Mouse (Mus musculus) erythroblast, embryonic 14.5 days (primary cell): ENCODE measurements around the gene Hnrnph3. TPM values are rescaled to one million over a fixed set of nuclear protein-coding genes. Genes with fewer than 3 reads are reported as not detected.

Source experiments
- H3K27me3 ChIP-seq: 2 replicates; pipeline ENCODE4 v1.6.1; 2012; ENCODE audit warnings: inconsistent platforms; ENCODE audit not compliant: control insufficient read depth
- H3K36me3 ChIP-seq: 2 replicates; pipeline ENCODE4 v1.6.1; 2012; ENCODE audit warnings: mild to moderate bottlenecking, inconsistent platforms; ENCODE audit not compliant: control insufficient read depth
- H3K4me1 ChIP-seq: 2 replicates; pipeline ENCODE4 v1.6.1; 2012; ENCODE audit warnings: inconsistent platforms; ENCODE audit not compliant: control insufficient read depth
- H3K4me3 ChIP-seq: replicated peaks from 2 replicates; pipeline ENCODE3; 2012; ENCODE audit warnings: moderate library complexity, mild to moderate bottlenecking, inconsistent platforms
- H3K9me3 ChIP-seq: 2 replicates; pipeline ENCODE4 v1.6.1; 2012; ENCODE audit warnings: low read length, inconsistent platforms, mixed read lengths; ENCODE audit not compliant: control insufficient read depth
- GATA1 ChIP-seq: IDR thresholded peaks from 2 replicates; pipeline ENCODE4 v1.6.1; 2012; ENCODE audit warnings: low read length, inconsistent platforms, mixed read lengths
- TAL1 ChIP-seq: IDR thresholded peaks from 3 replicates; pipeline ENCODE4 v1.6.1; 2012; ENCODE audit warnings: low read length, inconsistent platforms, mixed read lengths
- polyA plus RNA-seq: library from polyadenylated mRNA; stranded (reverse); fragments of >175 nt; gene quantifications from 2 replicates; pipeline ENCODE4 v1.2.3, GENCODE M21; 2012

Hnrnph3 gene
- polyA plus RNA-seq, 1 experiment: 2.4 TPM

DNA sequence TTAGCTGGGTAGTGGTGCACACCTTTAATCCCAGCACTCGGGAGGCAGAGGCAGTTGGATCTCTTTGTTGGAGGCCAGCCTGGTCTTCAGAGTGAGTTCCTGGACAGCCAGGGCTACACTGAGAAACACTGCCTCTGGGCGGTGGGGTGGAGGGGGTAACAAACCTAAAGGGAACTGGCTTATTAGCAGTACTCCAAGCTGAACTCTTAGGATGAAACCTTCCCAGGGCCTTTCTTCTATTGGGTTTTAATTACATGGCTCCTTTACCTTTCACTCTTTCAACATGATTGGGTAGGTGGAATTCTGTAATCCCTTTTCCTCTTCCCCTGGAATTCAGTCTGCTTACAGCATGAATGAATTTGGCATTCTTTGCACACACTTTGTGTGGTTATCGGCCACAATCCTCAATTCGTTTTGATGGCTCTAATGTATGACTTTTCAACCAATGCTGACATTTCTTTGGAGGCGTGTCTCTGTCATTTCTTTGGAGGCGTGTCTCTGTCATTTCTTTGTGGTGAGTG lies 1.5 kb upstream of the Hnrnph3 start:
- no peak for TF ChIP-seq TAL1
- TF ChIP-seq GATA1: no peak
- Histone ChIP-seq H3K4me1 (peaks cover 48% of the 10 kb centered on the region), H3K9me3 (no peaks in the 10 kb centered on the region), H3K36me3 (peaks cover 6% of the 10 kb centered on the region), H3K27me3 (no peaks in the 10 kb centered on the region), H3K4me3 (no peak overlapping the region)

- no peak for TF ChIP-seq TAL1
- TF ChIP-seq GATA1: no peak
- Histone ChIP-seq H3K9me3 (no peaks in the 10 kb centered on the region), H3K4me1 (peaks cover 51% of the 10 kb centered on the region), H3K36me3 (peaks cover 10% of the 10 kb centered on the region), H3K4me3 (peak overlapping the region; percentile 73), H3K27me3 (no peaks in the 10 kb centered on the region)
Observed at GRCm38 (mm10) chr10:63025016-63025415, 999 bp upstream of the Hnrnph3 start.

GRCm38 (mm10) chr10:63024580-63024910 lies 528 bp upstream of the Hnrnph3 start:
- Histone ChIP-seq H3K4me1 (peaks cover 51% of the 10 kb centered on the region), H3K36me3 (peaks cover 11% of the 10 kb centered on the region), H3K27me3 (no peaks in the 10 kb centered on the region), H3K4me3 (peak overlapping the region; percentile 73), H3K9me3 (no peaks in the 10 kb centered on the region)
- TF ChIP-seq GATA1: no peak
- TF ChIP-seq TAL1: no peak

GRCm38 (mm10) chr10:63023121-63023748 lies 782 bp downstream of the Hnrnph3 start:
- TF ChIP-seq GATA1 (no peak), TAL1 (no peak)
- Histone ChIP-seq H3K4me1 (peaks cover 53% of the 10 kb centered on the region), H3K27me3 (no peaks in the 10 kb centered on the region), H3K9me3 (no peaks in the 10 kb centered on the region), H3K4me3 (peak overlapping the region; percentile 73), H3K36me3 (peaks cover 22% of the 10 kb centered on the region)

- H3K36me3 ChIP-seq: peaks cover 28% of the 10 kb centered on the region
- H3K4me3 ChIP-seq: peak overlapping the region; percentile 73
- H3K27me3 ChIP-seq: no peaks in the 10 kb centered on the region
- peaks cover 49% of the 10 kb centered on the region for H3K4me1 ChIP-seq
- TF ChIP-seq GATA1: no peak
- TF ChIP-seq TAL1: no peak
- no peaks in the 10 kb centered on the region for H3K9me3 ChIP-seq
Observed at GRCm38 (mm10) chr10:63022541-63023120, 1.4 kb downstream of the Hnrnph3 start.

- Histone ChIP-seq H3K4me1 (peaks cover 49% of the 10 kb centered on the region), H3K36me3 (peaks cover 37% of the 10 kb centered on the region), H3K9me3 (no peaks in the 10 kb centered on the region), H3K27me3 (no peaks in the 10 kb centered on the region), H3K4me3 (peak overlapping the region; percentile 73)
- TF ChIP-seq TAL1 (no peak), GATA1 (no peak)
Observed at GRCm38 (mm10) chr10:63021702-63022101, 2.3 kb downstream of the Hnrnph3 start.

DNA sequence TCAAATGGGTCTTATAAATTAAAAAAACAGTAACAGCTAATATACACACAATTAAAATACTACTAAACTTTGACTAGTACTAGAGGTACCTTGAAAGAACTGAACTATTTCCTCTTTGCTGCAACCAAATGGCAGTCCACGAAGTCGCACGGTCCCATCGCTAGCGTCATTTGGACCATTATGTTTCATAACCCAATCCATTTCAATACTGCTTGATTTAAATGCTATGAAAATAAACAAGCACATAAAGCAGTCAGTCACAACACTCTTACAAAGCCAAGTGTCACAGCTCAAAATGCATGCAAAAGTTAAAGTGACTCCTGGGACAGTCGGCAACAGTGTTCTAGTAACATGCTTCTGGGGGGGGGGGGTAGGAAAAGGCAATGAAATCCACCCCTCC lies 4.7 kb downstream of the Hnrnph3 start:
- H3K4me3 ChIP-seq: no peak overlapping the region
- TF ChIP-seq GATA1 (no peak), TAL1 (no peak)
- peaks cover 33% of the 10 kb centered on the region for H3K4me1 ChIP-seq
- peaks cover 61% of the 10 kb centered on the region for H3K36me3 ChIP-seq
- H3K27me3 ChIP-seq: no peaks in the 10 kb centered on the region
- H3K9me3 ChIP-seq: no peaks in the 10 kb centered on the region

DNA sequence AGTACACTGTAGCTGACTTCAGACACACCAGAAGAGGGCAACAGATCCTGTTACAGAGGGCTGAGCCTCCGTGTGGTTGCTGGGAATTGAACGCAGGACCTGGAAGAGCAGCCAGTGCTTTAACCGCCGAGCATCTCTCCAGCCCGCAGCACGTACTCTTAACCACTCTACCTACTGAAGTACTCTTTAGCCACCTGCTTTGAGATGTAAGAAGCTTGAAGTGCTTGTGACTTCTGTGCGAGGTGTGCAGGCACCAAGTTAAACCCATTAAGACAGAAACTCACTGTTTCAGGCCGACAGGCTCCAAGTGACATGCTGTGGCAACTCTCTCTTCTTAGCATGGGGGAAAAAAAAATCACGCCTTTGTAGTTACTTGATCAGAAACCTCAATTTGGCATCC lies 9.8 kb downstream of the Hnrnph3 start:
- H3K36me3 ChIP-seq: peaks cover 93% of the 10 kb centered on the region
- TF ChIP-seq GATA1 (no peak), TAL1 (no peak)
- H3K4me1 ChIP-seq: peaks cover 7% of the 10 kb centered on the region

GRCm38 (mm10) chr10:63013476-63013875 lies 10.5 kb downstream of the Hnrnph3 start:
- TF ChIP-seq TAL1: no peak
- no peak for TF ChIP-seq GATA1
- peaks cover 90% of the 10 kb centered on the region for H3K36me3 ChIP-seq
- no peaks in the 10 kb centered on the region for H3K27me3 ChIP-seq
- H3K4me1 ChIP-seq: peaks cover 6% of the 10 kb centered on the region
- H3K4me3 ChIP-seq: no peak overlapping the region
- H3K9me3 ChIP-seq: no peaks in the 10 kb centered on the region

More for the DNA sequence above, 9.8 kb downstream of the Hnrnph3 start:
- Histone ChIP-seq H3K9me3 (no peaks in the 10 kb centered on the region), H3K4me3 (no peak overlapping the region), H3K27me3 (no peaks in the 10 kb centered on the region)
